Mouse (Mus musculus): ENCODE measurements around the gene Gm10197.
A peak's percentile ranks its signal among the peaks of the same experiment; 100 is the strongest.

Gene Gm10197

DNA sequence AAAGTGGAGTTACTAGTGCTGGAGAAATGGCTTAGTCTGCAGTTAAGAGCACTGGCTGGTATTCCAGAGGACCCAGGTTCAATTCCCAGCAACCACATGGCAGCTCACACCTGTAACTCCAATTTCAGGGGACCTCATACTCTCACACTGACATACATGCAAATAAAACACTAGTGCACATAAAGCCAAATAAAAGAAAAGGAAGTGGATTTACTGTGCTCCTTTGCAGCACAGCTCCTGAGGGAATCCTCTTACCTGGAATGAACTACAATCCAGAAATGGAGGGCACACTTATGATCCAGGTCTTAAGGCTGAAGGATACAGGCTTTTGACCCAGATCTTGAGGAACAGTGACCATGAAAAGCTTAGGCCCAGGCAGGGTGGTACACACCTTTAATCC is 22.1 kb upstream of the Gm10197 start:
- no peak for DNase-seq

- no peak for DNase-seq
Observed at GRCm38 (mm10) chr19:53392781-53393343, 21.3 kb upstream of the Gm10197 start.

DNA sequence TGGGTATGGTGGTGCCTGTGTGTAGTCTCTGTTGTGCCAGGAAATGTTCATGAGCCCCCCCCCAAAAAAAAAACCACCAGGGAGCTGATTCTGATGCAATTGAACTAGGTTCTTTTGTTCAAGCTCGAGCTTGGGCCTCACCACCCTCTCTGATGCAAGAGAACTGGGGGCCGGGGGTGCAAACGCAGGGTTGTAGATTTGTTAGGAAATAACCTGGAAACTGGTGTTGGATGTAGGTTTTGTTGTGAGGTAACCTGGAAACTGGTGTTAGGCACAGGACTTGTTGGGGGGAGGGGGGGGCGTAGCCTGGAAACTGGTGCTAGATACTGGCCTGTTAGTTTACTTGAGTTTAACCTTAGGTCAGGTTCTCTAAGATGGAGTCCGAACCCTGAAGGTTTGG is 20.2 kb upstream of the Gm10197 start:
- DNase-seq = no peak

GRCm38 (mm10) chr19:53391386-53391785 is 19.8 kb upstream of the Gm10197 start:
- no peak for DNase-seq

- peak; percentile 99 for DNase-seq
Observed at GRCm38 (mm10) chr19:53390495-53391007, 19.0 kb upstream of the Gm10197 start, which contains the start of gene Smndc1. Smndc1 (minus strand) TSS chr19:53390578.

DNA sequence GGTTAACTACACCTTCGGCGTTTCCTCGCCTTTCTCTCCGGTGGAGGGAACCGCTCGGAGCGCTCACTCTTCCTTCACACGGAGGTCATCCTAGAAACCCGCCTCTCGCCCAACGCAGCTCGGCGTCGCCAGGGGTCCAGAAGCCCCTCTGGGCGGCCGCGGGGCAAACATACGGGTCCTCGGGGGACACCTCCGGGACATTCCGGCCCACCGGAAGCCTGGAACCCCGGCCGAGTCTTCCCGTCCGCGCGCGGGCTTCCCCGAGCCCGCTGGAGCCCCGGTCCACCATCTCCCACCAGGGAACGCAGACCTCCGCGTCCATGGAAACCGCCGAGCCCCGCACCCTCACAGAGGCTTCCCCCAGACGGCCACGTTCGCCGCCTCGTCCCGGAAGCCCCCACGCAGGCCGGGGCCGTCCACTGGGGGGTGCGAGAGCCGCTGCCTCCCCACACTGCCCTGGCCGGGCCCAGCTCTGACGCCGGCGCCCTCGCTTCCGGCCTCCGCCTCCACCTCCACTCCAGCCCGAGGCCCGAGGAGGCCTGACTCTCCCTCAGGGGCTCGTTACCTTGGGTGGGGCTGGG is 18.4 kb upstream of the Gm10197 start:
- DNase-seq = no peak

GRCm38 (mm10) chr19:53389417-53389816 is 17.9 kb upstream of the Gm10197 start:
- DNase-seq = no peak

- DNase-seq = no peak
Observed at GRCm38 (mm10) chr19:53383336-53383735, 11.8 kb upstream of the Gm10197 start.

- DNase-seq = no peak
Observed at GRCm38 (mm10) chr19:53378421-53378820, 6.9 kb upstream of the Gm10197 start.

DNA sequence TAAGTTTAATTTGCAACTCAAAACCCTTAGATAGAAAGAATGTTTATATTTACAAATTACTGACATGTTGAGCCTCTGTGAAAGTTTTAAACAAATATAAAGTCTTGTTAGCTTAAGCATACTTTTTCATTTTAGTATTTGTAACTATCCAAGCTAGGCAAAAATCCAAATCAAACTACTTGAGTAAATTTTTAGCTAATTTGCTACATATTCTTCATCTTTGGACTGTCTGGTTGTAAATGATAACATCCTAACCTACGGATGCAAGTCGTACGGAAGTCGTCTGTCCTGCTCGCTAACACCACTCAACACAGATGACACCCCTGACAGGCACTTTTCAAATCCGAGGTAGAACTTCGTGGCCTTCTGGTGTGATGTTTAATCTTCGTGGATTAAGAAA is 6.1 kb upstream of the Gm10197 start:
- DNase-seq = no peak

DNA sequence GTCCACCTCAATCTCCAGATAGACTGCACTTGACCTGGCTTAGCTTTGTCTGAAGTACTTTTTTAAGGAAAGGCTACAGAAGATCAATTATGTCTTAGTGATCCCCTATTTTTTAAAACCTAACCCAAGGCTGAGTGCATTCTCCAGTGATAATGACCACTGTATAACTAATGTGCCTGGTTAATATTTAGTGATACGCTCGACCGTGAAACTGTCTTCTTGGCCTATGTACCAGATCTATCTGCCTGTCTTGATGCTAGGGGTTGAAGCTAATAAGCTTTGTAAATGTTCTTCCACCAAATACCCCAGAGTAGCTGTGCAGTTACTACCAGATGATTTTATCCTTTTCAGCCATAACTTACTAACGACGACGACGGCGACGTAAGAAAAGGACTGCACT is 4.2 kb upstream of the Gm10197 start:
- no peak for DNase-seq

- no peak for DNase-seq
Observed at GRCm38 (mm10) chr19:53375299-53375698, 3.7 kb upstream of the Gm10197 start.

- no peak for DNase-seq
Observed at GRCm38 (mm10) chr19:53373570-53373969, 2.0 kb upstream of the Gm10197 start.

DNA sequence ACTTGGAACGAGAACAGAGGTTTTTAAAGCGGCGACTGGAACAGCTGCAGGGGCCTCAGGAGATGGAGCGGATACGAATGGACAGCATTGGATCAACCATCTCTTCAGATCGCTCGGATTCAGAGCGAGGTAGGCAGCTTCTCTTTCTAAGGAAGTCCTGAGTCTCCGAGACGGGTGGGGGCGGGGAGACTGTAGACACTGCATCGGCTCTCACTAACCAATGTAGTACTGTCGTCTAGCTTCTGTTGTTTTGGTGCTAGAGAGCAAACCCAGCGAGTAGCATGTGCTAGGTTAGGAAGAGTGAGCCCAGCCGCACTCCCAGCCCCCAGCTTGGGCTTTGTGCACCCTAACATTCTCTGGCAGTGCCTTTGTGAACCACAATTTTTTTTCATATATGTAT is 1.3 kb downstream of the Gm10197 start:
- DNase-seq = peak; percentile 38

DNA sequence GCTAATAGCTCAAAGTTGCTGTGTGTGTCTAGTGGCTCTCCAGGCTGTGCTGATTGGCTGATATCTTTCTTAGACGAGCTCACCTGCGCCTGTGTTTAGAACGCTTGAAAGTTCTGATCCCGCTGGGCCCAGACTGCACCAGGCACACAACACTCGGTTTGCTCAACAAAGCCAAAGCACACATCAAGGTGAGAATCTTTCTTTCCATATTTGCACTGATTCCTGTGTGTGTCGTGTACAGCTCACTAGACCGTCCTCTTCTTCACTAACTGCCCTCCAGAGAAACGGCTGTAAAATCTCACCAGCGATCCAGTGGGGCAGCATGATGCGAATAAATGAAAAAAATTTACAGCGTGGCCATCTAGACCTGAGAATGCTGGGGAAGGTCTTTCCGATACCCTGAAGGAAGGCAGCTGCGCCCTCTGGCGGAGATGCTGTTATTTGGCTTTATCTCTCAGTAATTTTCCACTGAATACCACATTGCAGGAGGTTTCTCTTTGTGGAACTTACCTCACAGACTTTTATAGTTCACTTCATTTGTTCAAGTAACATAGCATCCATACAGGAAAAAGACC is 2.0 kb downstream of the Gm10197 start:
- DNase-seq = peak; percentile 93

- peak; percentile 52 for DNase-seq
Observed at GRCm38 (mm10) chr19:53366881-53367280, 4.7 kb downstream of the Gm10197 start.

GRCm38 (mm10) chr19:53366057-53366775 is 5.3 kb downstream of the Gm10197 start:
- peak; percentile 51 for DNase-seq

DNA sequence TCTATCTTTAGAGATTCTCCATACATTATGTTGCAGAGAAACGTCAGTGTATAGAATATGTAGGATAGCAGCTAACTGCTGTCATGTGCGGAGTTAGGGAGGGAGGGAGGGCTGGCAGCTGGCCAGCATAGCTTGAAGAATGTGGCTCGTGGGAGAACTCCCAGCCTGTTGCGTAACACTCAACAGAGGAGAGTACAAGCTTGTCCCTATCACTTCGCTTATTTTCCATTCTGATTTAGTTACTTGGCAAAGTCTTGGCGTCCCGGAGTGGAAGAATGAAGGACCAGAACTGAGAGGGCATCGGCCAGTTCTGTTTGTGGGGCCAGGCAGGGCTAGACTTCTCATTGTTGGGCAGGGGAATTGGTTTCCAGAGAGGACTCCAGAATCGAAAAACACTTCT is 6.6 kb downstream of the Gm10197 start:
- peak; percentile 80 for DNase-seq

DNA sequence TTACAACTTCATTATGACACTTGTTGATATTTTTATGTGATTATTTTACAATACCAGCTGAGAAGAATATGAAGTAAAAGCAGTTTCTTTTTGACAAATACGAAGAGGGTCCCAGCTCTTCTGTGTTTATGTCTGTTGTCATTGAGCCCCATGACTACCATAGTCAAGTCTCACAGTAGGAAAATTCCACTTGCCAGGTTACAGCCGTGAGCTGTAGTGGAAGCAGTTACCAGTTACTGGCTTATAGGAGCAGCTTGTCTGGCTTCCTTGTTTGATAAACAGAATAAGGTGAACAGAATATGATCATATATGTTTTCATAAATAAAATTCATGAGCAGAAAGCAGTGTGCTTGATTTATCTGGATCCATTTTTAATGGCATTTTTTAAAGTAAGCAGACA is 7.0 kb downstream of the Gm10197 start:
- peak; percentile 61 for DNase-seq

DNA sequence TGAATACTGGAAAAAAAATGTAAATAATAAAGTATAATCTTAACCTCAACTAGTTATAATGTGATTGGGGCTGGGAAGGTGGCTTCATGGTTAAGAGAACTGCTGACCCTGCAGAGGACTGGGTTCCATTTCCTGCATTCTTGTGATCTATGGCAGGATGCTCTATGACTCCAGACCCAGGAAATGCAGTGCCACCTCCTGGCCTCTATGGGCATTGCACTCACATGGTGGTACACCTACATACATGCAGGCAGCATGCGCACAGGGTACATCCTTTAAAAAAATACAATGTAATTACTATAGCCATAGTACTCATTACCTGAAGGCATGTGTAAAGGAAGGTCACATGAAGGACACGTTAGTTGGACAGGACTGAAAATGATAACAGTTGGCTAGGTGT is 8.6 kb downstream of the Gm10197 start:
- DNase-seq = peak; percentile 75

DNA sequence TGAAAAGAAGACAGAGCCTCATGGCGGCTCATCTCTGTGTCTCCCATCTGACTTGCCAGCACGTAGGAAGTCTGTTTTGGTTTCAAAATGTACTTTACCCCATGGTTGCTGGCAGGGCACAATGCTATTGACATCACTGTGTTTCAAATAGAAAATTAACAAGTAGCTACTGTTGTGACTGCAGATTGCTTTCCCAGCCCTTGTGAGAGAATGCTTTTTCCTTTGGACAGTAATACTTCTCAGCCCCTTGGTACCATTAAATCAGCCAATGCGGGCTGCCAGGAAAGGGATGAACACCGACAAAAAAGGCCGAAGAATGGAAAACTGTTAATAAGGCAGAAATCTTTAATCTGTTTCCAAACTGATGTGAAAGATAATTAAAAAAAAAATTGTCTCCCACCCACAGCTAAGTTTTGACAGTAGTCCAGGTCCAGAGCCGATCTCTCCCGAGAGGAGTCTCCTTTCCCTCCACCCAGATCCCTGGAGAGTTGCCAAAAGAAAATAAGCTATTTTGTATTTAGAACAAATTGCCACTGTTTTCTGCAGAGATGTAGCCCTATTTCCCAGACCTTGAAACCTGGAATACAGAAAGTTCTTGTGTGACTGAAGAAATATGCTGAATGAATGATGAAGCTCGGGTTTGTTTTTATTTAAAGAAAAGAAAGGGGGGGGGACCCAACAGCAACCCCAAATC is 11.2 kb downstream of the Gm10197 start:
- DNase-seq = peak; percentile 83

DNA sequence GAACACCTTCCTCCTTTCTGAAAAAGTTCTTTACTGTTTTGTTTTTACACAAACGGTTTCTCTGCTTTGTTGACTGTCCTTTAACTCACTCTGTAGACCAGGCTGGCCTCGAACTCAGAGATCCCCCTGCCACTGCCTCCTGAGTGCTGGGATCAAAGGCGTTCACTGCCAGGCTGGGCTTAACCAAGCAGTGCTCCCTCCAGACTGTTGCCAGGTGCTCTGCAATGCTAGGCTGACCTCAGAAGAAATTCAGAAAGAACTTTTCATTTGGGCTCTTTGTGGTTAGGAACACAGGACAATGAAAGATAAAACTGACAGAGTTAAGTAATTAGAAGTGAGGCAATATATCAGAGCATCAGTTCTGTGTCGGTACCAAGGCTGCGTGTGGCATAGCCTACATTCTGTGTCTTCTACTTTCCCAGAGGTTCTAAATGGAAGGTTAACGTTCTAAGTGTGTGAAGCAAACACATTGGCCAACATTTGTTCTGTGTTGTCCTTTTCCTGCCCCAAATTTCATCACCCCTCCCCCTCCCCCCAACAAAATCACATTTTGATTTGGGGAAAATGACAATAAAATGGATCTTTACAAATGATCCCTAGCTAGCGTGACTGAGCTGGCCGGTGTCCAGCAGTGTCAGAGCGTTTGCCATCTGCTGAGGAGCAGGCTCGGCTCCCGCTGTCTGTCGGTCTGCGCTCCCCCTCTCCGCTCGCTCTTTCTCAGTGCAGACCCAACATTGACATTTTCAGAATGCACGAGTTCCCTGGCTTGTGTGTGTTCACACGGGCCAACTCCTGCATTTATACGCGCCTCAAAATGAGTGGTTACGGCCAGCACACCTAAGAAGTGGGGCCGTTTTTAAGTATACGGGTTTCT is 12.2 kb downstream of the Gm10197 start:
- DNase-seq = peak; percentile 91

Measured in cerebellum, adult 9-10 months (tissue).